In genomic region chr16:93941781-93942567, GRCm38 (mm10) we compare ENCODE assay signal across 29 mouse cellular contexts. TPM values are rescaled to one million over a fixed set of nuclear protein-coding genes. Genes with fewer than 3 reads are reported as not detected.
A peak's percentile ranks its signal among the peaks of the same experiment; 100 is the strongest.
DNase-seq lines count a peak whose midpoint lies in the region; ATAC-seq lines count a peak whose summit lies in the region.
"Had no signal": no experiment of that assay in that cellular context is flagged by ENCODE, and none has a peak within 500 bp of the region (broad histone marks: within the 10 kb centered on the region; RNA-seq: fewer than 3 reads in every experiment).

No protein-coding gene starts in this region.

- WGBS in kidney, embryonic 14.5 days: 61% methylated on average over 10 of the region's 10 CpGs

- H3K9ac ChIP-seq in kidney, embryonic 14.5 days (ENCODE audit: low read depth, low read length): no peak overlapping the region
- H3K9ac ChIP-seq: hindbrain, embryonic 13.5 days; liver, embryonic 14.5 days; midbrain, embryonic 12.5 days; stomach, embryonic 15.5 days had no signal

- H3K4me2 ChIP-seq in kidney, embryonic 14.5 days (replicated peaks; ENCODE audit: low read depth, low read length): no peak overlapping the region
- H3K4me2 ChIP-seq: heart, embryonic 11.5 days; hindbrain, embryonic 13.5 days; midbrain, embryonic 12.5 days; stomach, embryonic 15.5 days had no signal

- peaks cover 8% of the 10 kb centered on the region; the same call in 1 of the 2 replicates for H3K27me3 ChIP-seq in kidney, embryonic 14.5 days (ENCODE audit: control insufficient read depth, insufficient read depth, low read length)

- H3K9me3 ChIP-seq in kidney, embryonic 14.5 days (ENCODE audit: control insufficient read depth, low read length): no peaks in the 10 kb centered on the region
- H3K9me3 ChIP-seq: hindbrain, embryonic 13.5 days; midbrain, embryonic 12.5 days; stomach, embryonic 15.5 days had no signal

- H3K4me3 ChIP-seq in kidney, embryonic 14.5 days (ENCODE audit: low read length): no peak overlapping the region
- H3K4me3 ChIP-seq: erythroblast, embryonic 14.5 days; gastrocnemius, adult 2 months; hindbrain, embryonic 13.5 days; midbrain, embryonic 12.5 days; stomach, embryonic 15.5 days had no signal

- no peak for ATAC-seq in kidney, embryonic 14.5 days (ENCODE audit: low FRiP score, low TSS enrichment)
- ATAC-seq: forebrain, embryonic 16.5 days had no signal

- no peaks in the 10 kb centered on the region for H3K36me3 ChIP-seq in kidney, embryonic 14.5 days (ENCODE audit: control insufficient read depth, insufficient read depth, low read length)
- H3K36me3 ChIP-seq: hindbrain, embryonic 13.5 days; midbrain, embryonic 12.5 days; stomach, embryonic 15.5 days had no signal

- no peak overlapping the region for H3K27ac ChIP-seq in kidney, embryonic 14.5 days (ENCODE audit: low read depth, low read length)
- H3K27ac ChIP-seq: gastrocnemius, adult 2 months; hindbrain, embryonic 13.5 days; liver, embryonic 14.5 days; midbrain, embryonic 12.5 days; stomach, embryonic 15.5 days had no signal

- no peaks in the 10 kb centered on the region for H3K4me1 ChIP-seq in kidney, embryonic 14.5 days (ENCODE audit: control insufficient read depth, insufficient read depth, low read length)

- DNase-seq in cerebellum, postnatal 10 days: peak; percentile 68 to 76
- no peak for DNase-seq in cerebellum, adult 9-10 months
- DNase-seq in kidney, postnatal 4 days: peak; percentile 32 to 50
- DNase-seq in spleen, postnatal 36 days (ENCODE audit: low spot score in 2 of 2): peak; percentile 25 to 28
- no peak for DNase-seq in spleen, adult 12 weeks (ENCODE audit: low spot score)
- DNase-seq in retina, embryonic 14.5 days (ENCODE audit: low spot score): no peak
- DNase-seq in ovary, postnatal 10 days (ENCODE audit: low spot score): no peak
- DNase-seq: adrenal gland, postnatal 25 days; cerebellum, adult 11-12 months; cerebellum, postnatal 25 days; gastrocnemius, adult 2 months; gastrocnemius, postnatal 36 days; heart, adult 18-20 months; heart, postnatal 36 days; kidney, adult 18-20 months; kidney, postnatal 14 days; liver; lung, adult 2 months; lung, postnatal 14 days; right cerebral cortex, adult 18-20 months; right cerebral cortex, postnatal 4 days had no signal

RNA-seq across cellular contexts. Expression of gene Chaf1b, which starts 58.3 kb away (rescaled TPM):
- 91.6 and 91.7 TPM in 2 replicates for polyA plus RNA-seq in kidney, embryonic 14.5 days (2014; fragmentation: Nextera tagmentation; extraction: Ambion mirVana)

Comparison
In these comparisons a context has a peak if more than half of its experiments do, and no peak if none do; other contexts are left out.
1. DNase-seq: peak in cerebellum, postnatal 10 days (2 of 2), kidney, postnatal 4 days (2 of 2) and spleen, postnatal 36 days (2 of 2); none in cerebellum, adult 9-10 months (single experiment), spleen, adult 12 weeks (single experiment), retina, embryonic 14.5 days (single experiment) and ovary, postnatal 10 days (single experiment).